Mouse (Mus musculus) gastrocnemius, postnatal 4 days (tissue): Measurements from ENCODE around the gene Hdac11. TPM values are rescaled to one million over a fixed set of nuclear protein-coding genes. Genes with fewer than 3 reads are reported as not detected.

Experiments used
- DNase-seq, 2 experiments: peaks; one replicate each; pipeline ENCODE4 v3.0.0; 2021 to 2022; ENCODE audit warnings: low spot score in 2 of 2, mixed read lengths in 2 of 2
- total RNA-seq, 2 experiments: library from RNA; stranded (reverse); gene quantifications; 2 replicates each; pipeline ENCODE4 v1.2.3; 2021

The Hdac11 gene
- total RNA-seq, 2 experiments from 2014 or later = 25.0 to 25.1 TPM

DNA sequence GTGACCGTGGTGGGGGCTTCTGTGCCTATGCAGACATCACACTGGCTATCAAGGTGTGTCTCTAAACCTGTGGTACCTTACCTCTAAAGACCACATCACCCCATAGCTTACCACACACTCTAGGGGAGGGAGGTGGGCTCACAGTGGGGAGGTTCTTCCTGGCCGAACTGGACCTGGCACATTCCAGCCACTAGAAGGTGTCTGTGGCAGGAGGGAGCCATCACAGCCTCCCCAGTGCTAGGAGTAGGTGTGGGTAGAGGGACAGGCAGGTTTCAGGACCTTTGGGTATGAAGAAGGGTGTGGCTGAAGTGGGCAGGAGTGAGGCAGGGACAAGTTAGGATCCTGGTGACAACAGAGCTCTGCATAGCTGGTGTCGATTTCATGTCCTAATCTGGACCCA, 11.4 kb downstream of the Hdac11 start:
- no peak for DNase-seq

DNA sequence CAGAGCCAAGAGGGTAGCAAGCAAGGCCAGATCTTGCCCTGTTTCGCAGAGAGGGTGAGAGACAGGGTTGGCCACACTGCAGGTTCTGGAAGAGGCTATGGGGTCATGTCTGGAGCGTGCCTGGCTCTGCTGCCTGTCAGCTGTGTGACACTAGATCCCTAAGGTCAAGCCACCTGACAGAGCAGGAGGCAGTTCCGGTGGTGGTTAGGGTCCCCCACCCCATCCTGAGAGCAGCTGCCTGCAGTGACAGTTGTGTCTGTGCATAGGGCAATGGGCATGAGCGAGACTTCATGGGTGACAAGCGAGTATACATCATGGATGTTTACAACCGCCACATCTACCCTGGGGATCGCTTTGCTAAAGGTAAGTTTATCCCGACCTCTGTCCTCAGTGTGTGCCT, 12.7 kb downstream of the Hdac11 start:
- DNase-seq = no peak

DNA sequence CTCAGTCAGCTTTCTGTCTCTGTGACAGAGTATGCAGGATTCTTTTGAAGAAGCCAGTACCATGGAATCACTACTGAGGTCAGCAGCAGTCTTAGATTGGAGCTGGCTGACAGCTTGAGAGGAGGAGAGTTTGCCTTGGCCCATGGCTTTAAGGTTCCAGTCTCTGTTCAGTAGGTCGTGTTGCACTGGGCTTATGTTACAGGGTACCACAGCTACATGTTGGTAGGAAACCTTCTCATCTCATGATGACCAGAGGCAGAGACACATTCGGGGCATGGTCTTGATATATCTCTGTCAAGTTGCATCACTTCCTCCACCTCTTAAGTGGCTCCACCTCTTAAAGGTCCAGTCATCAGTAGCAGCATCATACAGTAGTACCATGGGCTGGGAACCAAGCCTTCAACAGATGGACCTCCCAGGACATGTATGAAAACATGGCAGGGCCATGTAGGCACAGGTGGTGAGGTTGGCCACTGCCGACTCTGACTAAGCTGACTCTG, 15.0 kb downstream of the Hdac11 start:
- no peak for DNase-seq

DNA sequence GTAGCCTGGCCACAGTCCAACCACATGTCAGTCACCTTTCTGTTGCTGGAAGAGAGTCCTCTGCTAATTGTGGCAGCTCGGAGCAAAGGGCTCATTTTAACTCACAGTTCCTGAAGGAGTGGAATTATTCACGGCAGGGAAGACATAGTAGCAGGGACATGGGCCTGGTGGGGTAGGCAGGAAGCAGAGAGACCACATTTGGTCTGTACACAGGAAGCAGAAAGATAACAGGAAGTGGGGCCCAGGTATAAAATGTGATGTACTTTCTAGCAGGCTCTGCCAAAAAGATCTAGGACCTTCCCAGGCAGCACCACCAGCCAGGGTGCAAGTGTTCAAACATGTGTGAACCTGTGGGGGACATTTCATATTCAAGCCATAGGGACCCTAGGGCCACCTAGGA, 15.9 kb downstream of the Hdac11 start:
- no peak for DNase-seq

DNA sequence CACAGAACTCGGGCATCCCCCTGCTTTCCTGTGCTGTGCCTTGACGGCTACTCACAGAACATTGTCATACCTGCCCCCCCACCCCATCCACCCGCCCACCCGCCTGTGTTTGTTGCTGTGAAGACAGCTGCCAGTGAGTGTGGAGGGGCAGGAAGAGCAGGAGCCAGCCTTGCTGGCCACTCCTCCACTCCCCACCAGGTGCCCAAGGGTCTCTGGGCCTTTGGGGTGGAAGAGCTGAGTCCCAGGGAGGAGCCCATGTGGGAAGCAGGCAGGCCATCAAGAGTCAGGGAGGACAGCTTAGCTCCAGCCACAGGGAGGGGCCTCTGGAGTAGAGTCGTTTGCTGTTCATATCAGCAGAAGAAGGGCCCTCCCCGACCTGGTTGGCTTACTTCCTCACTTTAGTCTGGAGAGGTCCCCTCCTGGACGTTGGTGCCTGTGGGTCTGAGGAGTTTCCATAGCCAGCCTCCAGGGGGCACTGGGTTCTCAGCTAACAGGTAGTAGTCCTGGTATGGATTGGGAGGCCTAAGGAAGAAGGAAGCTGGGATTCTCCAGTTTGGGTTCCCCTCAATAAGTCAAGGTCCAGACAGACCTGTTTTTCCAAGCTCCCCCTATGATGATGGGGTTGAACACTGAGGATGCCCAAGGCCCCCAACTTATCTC, 16.9 kb downstream of the Hdac11 start:
- DNase-seq = peak; percentile 63 to 70

DNA sequence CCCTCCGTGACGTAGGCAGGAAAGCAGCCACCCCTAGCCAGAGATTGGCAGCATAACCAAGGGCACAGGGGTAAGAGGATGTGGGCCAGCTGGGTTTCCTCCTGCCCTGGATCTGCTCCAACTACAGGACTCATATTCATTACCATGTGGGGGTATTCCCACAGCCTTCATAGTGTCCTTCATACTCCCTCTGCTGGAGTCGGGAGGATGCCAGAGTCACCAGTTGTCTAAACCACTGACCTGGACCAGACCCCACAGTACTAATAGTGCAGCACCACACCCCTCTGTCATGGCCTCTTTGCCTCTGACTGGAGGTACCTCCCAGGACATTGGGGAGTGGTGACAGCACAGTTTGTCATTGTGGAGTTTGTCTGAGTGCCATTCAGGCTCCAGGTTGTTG, 17.7 kb downstream of the Hdac11 start:
- DNase-seq = no peak

DNA sequence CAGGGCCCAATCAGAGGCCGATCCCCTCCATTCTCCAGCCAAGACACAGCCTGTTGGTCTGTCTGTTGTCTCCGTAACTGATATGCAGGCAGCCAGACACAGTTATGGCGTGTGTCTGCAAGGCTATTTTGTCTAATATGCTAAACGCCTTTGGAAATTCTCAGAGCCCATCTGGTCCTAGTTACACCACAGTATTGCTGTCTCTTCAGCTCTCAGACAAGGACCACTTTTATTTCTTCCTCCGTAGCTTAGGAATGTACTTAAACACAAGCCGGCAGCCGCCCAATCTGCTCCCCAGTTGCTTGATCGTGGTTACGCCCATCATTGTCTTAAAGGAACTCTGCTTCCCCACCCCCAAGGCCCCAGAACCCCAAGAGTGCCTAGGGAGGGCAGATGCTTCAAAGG, 24.3 kb downstream of the Hdac11 start:
- DNase-seq = peak in 1 of 2 experiments; percentile 60

DNA sequence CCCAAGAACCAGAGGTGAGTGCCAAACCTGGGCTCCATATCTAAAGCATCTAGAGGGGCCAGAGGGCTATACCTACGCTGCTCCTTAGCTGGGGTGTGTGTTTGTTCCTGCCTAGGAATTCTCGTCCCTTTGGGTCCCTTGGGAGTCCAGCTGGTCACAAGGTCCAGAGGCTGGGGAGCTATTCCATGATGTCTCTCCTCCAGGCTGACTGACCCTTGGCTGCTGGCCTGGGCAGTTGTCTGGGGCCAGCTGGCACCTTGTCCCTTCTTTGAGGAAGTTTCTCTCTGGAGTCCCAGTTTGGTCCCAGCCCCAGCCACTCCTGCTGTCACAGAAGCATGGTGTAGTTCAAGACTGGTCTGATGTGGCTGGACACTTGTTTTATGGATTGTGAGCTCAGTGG, 24.9 kb downstream of the Hdac11 start:
- peak; percentile 63 to 82 for DNase-seq

DNA sequence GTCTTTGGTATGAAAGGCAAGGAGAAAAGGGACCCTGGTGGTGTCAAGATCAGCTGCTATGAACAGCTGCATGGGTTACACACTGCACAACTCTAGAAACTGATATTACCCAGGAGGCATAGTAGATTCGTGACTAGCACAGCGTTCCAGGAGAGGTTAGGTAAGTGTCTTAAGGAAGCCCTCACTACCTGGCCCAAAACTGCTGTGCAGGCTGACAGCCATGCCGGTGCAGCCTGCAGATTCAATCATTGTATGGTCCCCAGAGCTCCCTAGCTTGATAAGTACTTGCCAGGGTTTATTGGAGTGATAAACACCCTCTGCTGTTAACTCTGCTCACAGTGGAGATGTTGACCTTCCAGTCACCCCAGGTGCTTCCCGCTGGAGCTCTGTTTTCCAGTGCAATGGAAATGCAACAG, 25.6 kb downstream of the Hdac11 start:
- no peak for DNase-seq

DNA sequence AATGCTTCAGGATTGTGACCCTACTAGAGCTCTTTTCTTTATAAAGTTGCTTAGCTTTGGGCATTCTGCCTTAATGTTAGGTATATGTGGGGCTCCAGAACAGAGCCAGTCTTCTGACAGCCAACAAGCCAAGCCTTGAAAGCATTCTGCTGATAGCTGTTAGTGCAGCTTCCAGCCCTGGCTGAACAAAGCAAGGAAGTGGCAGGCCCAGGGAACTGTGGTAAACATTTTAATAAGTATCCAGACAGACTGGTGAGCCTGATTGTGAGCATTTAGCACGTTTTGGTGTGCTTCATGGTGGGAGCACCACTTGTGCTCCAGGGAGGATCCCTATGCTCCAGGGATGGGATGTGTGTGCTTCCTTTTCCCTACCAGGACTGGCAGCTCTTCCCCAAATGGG, 26.6 kb downstream of the Hdac11 start:
- DNase-seq = no peak

DNA sequence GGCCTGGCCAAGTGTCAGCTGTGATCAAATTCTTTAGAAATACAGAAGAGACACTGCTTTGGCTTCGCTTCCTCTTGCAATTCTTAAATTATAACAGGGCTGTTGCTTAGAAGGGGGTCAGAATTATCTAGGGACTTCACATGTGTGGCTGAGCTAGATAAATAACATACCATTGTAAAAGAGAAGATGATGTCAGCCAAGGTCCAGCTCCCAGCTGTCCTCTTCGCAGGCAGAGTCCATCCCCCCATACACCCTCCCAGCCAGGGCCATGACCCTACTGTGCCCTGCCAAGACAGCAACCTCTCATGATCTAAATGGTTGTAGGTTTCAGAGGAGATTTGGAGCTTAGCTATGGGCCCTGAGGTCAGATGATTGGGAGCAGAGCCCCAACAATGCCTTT, 27.5 kb downstream of the Hdac11 start:
- DNase-seq = peak in 1 of 2 experiments; percentile 58

DNA sequence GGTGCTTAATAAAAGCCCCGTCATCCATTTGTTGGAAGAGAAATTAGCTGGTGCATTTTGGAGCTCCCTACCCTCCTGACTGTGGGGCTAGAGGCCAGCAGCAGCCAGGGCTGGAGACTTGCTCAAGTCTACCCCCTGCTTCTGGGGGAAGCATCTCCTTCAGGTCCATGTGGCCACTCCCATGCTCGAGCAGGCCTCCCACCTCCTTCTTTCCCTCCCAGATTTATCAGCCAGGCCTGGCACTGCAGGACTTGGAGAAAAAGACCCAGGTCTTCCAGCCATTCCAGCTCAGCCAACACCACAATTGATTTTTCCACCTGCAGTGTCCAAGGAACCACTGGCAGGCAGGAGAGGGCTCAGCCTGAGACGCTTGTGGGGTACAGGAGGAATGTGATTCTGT, 28.3 kb downstream of the Hdac11 start:
- no peak for DNase-seq

DNA sequence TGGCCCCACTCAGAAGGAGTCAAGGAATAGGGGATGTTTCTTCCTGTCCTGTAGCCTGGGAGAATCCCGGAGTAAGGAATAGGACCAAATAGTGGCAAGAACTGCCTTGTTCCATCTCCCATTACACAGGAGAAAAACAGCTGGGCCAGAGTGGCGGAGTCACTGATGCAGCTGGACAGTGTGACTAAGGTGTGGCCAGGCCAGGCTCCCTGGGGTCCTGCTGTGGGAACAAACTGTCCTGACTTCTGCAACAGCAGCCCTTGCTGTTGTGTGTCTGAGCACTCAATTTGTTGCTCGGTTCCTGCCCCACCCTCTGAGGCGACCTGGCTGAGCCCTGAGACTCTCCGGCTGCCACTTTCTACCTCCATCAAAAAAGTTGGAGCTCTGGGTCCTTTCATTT, 29.0 kb downstream of the Hdac11 start:
- DNase-seq = peak in 1 of 2 experiments; percentile 58

DNA sequence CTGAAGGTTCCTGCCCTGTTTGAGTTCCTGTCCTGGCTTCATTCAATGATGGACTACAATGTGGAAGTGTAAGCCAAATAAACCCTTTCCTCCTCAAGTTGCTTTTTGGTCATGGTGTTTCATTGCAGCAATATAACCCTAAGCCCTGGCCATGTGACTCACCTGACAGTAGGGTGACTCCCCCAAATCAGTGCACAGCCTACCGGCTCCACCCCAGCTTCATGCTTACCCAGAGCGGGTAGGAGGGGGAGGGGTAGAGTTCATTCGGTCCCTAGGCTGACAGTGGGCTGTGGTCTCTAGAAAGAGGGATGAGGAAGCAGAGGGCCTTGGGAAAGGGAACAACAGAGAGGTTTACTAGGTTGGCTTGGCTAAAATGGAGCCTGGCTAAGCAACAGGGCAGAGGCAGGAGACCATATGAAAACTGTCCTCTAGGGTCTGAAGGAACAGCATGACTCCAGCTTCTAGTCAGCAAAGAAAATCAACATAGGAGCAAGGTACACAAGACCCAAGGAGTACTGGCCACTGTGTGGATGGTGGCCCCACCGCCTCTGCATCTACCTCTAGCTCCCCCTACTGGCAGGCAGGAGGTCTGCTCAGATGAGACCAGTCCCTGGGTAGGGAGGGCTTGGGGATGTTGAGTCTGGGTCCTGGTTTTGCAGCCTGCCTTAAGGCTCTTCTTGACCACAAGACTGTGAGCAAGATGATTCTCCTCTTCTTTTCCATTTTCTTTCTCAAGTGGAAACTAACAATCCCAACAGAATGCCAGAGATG, 29.9 kb downstream of the Hdac11 start:
- no peak for DNase-seq

DNA sequence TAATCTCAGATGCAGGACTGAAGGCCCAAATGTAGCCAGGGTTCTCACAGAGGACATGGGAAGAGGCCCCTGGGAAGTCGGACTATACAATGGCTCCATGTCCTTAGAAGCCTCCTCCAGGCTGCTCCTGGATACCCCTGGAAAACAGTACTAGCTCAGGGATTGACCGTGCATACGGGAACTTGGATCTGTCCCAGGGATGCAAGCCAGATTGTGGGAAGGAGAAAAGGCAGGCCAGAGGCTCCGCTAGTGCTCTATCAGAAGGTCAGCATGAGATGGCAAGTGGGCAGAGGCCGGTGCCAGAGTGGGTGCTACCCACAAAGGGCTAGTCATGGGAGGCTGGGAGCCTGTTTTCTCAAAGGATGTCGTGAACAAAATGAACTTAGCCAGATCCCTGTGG, 30.5 kb downstream of the Hdac11 start:
- no peak for DNase-seq

DNA sequence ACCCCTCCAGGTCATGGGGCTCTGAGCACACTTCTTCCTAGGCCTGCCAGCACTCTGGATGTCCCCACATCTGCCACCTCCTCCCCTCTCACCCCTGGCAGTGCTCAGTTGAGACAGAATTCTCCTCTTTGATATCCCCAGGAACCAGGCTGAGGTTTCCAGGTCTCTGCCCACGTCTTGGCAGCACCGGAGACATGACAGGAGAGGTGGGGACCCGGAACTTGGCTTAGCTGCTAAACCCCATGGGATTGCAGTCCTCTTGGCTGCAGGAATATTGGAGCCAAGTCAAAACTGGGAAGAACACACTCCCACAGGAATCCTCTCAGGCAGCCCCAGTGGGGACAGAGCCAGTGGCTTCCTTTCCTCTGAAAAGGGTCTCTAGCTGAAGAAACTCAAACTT, 31.4 kb downstream of the Hdac11 start:
- DNase-seq = no peak

DNA sequence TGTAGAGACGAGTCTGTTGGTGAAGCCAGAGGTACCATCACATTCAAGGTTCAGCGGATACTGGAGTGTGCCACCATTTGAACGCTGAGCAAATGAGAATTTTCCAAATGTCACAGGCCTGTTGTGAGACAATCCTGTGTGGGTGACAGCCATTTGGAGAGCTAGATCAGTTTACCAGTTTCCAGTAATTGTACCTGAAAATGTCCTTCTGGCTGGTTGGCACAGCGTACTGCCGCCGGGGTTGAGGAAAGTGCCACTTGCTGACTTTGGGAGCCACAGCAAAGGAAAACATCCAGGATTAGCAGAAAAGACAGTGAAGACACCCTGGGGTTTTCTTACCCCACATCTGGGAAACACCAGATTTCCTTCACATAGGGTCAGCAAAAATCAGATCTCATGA, 33.5 kb downstream of the Hdac11 start:
- no peak for DNase-seq

DNA sequence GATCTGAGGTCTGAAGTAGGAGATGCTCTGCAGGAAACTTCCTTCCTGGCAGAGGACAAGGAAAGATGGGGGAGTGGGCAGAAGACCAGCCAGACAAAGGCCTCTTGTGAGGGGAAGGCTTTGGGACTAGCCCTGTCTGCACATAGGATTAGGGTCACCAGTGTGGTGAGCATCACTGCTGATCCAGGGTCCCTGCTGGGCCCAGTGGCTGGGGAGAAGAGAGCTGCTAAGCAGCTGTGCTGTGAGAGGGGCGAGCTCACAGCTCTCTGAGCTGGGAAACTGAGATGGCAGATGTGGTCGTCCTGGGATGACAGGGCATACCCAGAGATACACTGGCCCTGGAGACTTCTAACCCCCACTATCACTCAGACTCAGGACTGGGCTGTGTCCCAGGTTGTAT, 35.0 kb downstream of the Hdac11 start:
- DNase-seq = no peak

DNA sequence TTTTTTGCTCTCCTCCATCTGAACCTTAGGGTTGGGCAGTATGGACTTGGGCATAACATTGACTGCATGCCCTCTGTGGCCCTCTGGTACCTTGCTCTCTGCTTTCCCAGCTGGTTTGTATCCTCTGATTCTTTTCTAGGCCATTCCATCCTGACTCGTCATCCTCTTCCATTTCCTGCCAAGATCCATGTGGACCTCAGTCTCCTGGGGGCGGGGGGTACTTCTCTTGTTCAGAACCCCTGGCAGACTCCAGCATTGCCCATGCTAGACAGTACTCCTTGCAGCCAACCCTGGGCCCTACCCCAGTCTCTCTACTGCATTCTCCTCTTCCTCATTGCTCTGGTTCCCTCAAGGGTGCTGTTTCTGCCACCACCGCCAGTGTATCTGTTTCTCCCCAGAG, 36.0 kb downstream of the Hdac11 start:
- no peak for DNase-seq

DNA sequence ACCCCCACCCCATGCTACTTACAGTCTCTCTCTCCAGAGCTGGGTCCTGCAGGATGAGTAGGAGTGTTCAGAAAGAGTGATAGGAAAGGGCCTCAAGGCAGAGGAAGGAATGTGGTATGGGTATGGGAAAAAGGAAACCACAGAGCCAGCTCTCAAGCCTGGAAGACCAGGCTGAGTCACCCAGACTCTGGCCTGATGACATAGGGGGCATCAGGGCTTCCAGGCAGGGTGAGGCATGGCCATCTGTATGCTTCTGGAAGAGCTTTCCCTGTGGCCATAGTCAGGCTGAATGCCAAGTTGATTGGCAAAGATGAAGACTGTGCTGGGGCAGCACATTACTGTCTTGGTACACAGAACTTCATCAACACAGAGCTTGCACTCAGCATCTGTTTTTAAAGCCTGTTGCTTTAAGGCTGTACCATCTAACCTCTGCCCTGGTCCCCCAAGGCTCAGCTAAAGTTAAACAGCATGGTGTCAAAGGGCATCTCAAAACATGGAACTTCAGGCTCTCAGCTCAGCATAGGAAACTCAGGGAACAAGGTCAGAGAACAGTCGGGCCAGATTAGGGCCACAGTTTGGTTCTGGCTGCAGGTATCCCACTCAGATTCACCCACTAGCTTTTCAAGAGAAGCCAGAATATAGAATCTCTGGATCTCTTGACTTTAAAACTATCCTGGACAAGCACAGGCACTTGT, 36.5 kb downstream of the Hdac11 start:
- no peak for DNase-seq

DNA sequence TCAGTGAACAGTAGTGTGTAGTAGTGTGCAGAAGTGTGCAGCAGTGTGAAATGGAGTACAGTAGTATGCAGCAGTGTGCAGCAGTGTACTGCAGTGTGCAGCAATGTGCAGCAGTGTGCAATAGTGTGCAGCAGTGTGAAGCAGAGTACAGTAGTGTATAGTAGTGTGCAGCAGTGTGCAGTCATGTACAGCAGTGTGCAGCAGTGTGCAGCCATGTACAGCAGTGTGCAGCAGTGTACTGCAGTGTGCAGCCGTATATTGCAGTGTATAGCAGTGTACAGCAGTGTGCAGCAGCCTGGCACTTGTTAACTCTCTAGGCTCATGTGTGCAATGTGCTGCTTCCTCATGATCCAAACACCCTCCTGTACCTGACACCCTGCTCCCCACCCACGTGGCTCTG, 42.0 kb downstream of the Hdac11 start:
- DNase-seq = no peak
